Mouse (Mus musculus) inflammation-experienced regulatory T-cells, adult 6 months (primary cell): ENCODE results near the gene Lrmp. TPM values are rescaled to one million over a fixed set of nuclear protein-coding genes. Genes with fewer than 3 reads are reported as not detected.
"Not testable (repeated sequence)": the region's sequence is repeated elsewhere in the genome, so short reads cannot be mapped to it uniquely, and the experiment has no call there.

Source experiments
- ATAC-seq: one replicate; pipeline ENCODE4 v1.8.0; 2017
- polyA plus RNA-seq, 3 experiments: library from polyadenylated mRNA; unstranded; fragments of 100-300 nt; shearing (Covaris generic); gene quantifications; one replicate each; pipeline ENCODE4 v1.2.1; 2017

Lrmp gene
- polyA plus RNA-seq, 3 experiments from 2014 or later: 106 to 181 (median 125) TPM

DNA sequence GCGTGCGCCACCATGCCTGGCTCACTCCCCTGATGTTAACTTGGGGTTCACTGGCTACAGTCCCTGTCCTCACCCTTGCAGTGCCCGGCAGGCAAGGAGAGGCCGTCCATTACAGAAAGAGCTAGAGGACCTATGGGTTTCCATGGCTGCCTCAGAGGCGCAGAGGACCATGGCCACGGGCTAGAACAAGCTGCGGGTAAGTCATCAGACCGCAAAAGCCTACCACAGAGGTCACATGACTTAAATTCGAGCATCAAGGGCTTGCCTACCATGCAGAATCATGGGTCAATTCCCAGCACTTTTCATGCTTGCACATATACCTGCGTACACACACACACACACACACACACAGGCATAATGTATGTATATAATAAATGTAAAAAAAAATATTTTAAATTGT lies 10.0 kb upstream of the Lrmp start:
- ATAC-seq: no peak

- ATAC-seq: no peak
Observed at GRCm38 (mm10) chr6:145106163-145106842, 9.2 kb upstream of the Lrmp start.

DNA sequence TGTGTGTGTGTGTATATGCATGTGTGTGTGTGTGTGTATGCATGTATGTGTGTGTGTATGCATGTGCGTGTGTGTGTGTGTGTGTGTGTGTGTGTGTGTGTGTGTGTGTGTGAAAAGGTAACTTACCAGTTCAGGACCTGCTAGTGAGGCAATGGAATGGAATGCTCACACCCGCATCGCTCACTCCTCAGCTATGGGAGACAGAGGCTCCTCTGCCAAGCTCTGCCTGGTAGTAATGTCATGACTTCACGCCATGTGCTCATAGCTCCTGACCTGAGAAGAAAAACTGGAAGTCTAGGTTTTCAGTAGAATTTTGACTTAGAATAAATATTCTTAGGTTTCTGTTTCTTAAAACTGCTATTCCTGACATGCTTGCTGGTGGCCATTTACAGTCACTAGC lies 4.7 kb upstream of the Lrmp start:
- ATAC-seq: no peak

- ATAC-seq: no peak
Observed at GRCm38 (mm10) chr6:145112865-145113264, 2.6 kb upstream of the Lrmp start.

DNA sequence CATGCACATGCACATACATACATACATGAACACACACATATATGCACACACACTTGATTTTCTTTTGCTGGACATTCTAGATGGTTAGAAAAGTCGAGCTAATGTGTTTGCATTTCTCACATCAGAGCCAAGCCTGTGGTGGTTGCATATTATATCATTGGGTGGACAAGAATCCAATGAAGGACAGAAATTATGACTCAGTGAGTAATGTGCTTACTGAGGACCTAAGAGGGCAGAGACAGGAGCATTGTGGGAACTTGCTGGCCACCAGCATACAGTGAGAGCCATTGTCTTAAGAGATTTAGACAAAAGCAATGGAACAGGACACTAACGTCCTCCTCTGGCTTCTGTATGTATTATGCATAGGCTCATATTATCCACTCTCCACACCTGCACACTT lies 892 bp upstream of the Lrmp start:
- ATAC-seq: no peak

- ATAC-seq: peak; percentile 32
Observed at GRCm38 (mm10) chr6:145116098-145116672, 732 bp downstream of the Lrmp start.

DNA sequence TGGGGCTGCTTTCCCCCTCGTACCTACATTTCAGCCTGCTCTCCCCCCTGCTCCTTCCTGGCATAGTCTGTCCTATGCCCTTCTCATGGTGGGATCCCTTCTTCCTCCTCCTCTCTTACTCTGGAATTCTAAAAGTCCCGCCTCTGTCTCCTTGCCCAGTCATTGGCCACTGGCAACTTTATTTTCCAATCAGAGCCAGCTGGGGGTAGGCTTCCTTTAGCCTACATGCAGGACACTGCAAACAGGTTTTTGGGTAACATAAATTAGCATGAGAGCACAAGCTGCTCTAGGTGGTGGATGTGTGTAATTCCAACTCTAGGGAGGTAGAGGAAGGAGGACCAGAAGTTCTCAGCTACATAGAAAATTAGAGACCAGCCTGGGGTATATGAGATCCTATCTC lies 4.6 kb downstream of the Lrmp start:
- ATAC-seq: no peak

- ATAC-seq: peak; percentile 80
Observed at GRCm38 (mm10) chr6:145120787-145121589, 5.5 kb downstream of the Lrmp start.

- peak; percentile 59 for ATAC-seq
Observed at GRCm38 (mm10) chr6:145121590-145122420, 6.4 kb downstream of the Lrmp start.

DNA sequence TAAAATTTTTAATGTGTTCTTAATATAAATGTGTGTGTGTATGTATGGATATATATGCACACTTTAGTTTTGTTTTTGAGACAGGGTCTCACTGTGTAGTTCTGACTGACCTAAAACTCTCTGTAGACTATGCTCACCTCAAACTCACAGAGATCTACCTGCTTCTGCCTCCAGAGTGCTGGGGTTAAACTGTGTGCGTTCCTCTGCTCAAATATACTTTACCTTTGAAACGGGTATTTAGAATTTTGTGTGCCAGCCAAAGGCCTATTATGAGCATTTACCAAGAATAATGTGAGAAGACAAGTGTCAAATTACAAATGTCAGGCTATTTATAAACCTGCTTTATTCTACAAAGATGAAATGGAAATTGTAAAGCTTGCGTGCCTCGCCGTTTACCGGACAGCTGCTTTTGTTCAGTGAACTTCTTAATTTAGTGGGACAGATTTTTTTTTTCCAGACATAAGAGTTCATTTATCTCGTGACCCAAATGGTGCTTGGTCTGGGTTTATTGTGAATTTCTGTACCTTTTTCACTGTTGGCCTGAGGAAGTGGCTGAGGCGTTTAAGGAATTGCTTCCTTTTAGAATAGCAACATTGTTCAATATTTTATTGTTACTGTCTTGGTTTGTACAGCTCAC lies 7.1 kb downstream of the Lrmp start:
- no peak for ATAC-seq

- ATAC-seq: no peak
Observed at GRCm38 (mm10) chr6:145123136-145124060, 7.9 kb downstream of the Lrmp start.

GRCm38 (mm10) chr6:145124621-145125020 lies 9.2 kb downstream of the Lrmp start:
- no peak for ATAC-seq

DNA sequence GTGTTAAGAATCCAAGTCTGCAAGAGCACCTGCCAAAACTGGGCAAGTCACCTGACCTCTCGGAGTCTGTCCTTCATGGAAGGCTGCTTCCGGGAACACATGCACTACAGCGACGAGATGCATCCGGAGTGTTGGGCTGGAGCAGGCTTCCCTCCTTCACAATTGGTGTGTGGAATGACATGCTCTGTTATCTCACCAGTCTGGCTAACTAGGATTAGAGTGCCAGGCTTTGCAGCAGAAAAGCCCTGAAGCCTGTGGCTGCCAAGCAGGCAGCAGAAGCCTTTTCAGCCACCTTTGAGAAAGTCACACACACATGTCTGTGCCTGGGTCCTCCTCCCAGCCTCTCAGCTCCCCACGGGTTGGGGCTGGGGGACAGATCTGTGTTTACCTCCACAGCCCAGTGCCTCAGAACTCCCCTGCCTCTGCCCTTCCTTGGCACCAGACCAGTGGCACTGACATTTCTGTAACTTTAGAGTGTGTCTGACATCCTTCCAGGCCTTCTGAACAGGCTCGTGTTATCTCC lies 10.2 kb downstream of the Lrmp start:
- ATAC-seq: no peak

GRCm38 (mm10) chr6:145127652-145128051 lies 12.2 kb downstream of the Lrmp start:
- no peak for ATAC-seq

DNA sequence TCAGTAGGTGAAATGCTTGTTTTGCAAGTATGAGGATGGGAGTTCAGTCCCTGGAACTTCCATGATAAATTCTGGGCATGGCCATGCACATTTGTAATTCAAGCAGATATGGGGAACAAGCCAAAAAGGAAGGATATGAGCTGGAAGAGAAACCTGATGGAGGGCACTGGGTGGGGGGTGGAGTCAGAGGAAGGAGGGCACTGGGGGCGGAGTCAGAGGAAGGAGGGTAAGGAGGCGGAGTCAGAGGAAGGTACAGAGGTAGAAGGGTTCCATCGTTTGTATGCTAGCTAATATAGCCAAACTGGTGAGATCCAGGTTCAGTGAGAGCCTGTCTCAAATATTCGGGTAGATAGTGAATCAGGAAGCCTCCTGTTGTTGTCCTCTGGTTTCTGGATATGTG lies 14.1 kb downstream of the Lrmp start:
- ATAC-seq: no peak

DNA sequence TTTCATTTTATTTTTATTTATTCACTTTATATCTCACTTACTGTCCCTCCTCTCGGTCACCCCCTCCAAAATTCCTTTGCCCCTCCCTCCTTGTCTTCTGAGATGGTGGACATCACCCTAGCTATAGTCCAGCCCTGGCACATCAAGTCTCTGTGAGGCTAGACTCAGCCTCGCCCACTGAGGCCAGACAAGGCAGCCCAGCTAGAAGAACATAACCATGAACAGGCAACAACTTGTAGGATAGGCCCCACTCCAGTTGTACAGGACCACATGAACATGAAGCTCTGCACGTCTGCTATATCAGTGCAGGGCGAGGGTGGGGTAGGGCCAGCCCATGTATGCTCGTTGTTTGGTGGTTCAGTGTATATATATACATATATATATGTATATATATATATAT lies 16.5 kb downstream of the Lrmp start:
- ATAC-seq: no peak

DNA sequence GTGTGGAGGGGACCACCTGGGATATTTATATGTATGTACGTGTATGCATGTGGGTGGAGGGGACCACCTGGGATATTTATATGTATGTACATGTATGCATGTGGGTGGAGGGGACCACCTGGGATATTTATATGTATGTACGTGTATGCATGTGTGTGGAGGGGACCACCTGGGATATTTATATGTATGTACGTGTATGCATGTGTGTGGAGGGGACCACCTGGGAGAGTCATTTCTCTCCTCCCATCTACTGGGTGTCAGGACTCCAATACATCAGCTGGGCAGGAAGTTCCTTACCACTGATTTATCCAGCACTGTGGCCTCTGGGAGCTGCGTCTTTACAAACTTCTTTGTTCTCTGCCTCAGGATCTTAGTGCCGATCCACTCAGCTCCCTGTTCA lies 17.5 kb downstream of the Lrmp start:
- ATAC-seq: not testable (repeated sequence)

DNA sequence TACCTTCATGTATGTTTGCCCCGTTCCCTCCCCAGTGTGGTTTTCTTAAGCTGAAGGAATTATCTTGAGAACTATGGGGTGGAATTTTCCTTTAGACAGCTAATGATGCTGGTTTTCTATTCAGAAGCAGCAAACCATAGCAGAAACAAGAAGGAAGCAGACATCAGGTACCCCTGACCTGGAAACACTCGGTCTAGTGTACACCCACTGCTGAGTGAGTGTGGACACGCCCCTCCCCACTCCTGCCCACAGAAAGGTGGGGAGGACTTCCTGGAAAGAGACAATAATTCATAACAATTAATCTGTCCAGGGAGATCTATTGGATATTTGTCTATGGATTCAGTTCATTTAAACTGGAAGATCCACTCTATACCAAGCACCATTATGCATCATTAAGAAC lies 19.8 kb downstream of the Lrmp start:
- ATAC-seq: peak; percentile 53

GRCm38 (mm10) chr6:145135804-145136203 lies 20.4 kb downstream of the Lrmp start:
- no peak for ATAC-seq

GRCm38 (mm10) chr6:145136831-145137230 lies 21.4 kb downstream of the Lrmp start:
- no peak for ATAC-seq

GRCm38 (mm10) chr6:145139236-145139635 lies 23.8 kb downstream of the Lrmp start:
- no peak for ATAC-seq
